In the genomic region with DNA sequence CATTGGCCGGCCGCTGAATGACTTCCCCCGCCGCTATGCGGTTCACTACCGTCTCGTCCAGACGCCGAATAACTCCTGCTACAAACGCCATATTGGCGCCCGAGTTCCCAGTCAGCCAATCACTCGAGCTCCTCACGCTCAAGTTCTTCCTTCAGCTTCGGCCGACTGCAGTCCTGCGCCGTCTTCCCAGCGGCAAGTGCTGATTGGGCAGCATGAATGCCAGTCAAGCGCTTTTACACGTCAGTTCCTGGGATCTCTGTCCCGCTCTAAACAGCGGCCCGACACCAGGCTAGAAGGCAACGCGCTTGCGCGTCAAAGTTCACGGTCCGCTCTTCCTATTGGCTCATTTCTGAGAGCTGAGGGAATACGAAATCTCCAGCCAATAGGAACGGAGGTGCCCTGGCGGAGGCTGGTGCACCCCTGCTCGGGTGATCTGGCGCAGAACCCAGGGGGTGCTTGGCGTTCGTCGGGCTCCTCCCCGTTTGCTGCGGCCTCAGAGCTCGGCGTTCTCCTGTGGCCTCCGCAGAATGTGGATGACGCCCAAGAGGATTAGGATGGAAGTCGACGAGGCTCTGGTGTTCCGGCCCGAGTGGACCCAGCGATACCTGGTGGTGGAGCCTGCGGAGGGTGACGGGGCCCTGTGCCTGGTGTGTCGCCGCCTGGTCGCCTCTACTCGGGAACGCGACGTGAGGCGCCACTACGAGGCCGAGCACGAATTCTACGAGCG, we compare ENCODE assay signal across 8 mouse cellular contexts. TPM values are rescaled to one million over a fixed set of nuclear protein-coding genes. Genes with fewer than 3 reads are reported as not detected.
DNase-seq lines count a peak whose midpoint lies in the region; ATAC-seq and TF ChIP-seq lines count a peak whose summit lies in the region.

Mlh1 (minus strand) TSS at position 358 of the 727 bp plus-strand sequence.
Epm2aip1 (plus strand) TSS at position 496 of the 727 bp plus-strand sequence.

- in situ Hi-C loops in ES-E14 (cut with MboI; ENCODE audit: low sequenced_read_pairs in 2 of 2, unreplicated experiment in 2 of 2) = no loop called here

- no peak for TF ChIP-seq CTCF in lung, adult 2 months (IDR thresholded peaks at IDR 0.05; ENCODE audit: insufficient read depth, low read length)

- DNase-seq in ES-E14 (ENCODE audit: low read depth, low spot score) = peak; percentile 99
- DNase-seq in cerebellum, adult 11-12 months = peak; percentile 99
- DNase-seq in heart, postnatal 25 days (ENCODE audit: low spot score) = peak; percentile 98
- DNase-seq in layer of hippocampus, adult 18-20 months (ENCODE audit: low spot score in 2 of 2) = peak; percentile 99
- peak; percentile 99 for DNase-seq in lung, adult 2 months
- DNase-seq in thymus, adult 18-20 months = peak; percentile 96 to 98

- H3K4me2 ChIP-seq in forebrain, embryonic 15.5 days (replicated peaks) = peak within 1 kb of the TSS; percentile 82

- H3K9me3 ChIP-seq in ES-E14 (ENCODE audit: control insufficient read depth, insufficient read depth, low read depth, low read length) = no peaks in the 10 kb centered on the region
- H3K9me3 ChIP-seq in forebrain, embryonic 15.5 days = no peaks in the 10 kb centered on the region

- no peaks in the 10 kb centered on the region for H3K27me3 ChIP-seq in forebrain, embryonic 15.5 days

- peaks cover 4% of the 10 kb centered on the region for H3K36me3 ChIP-seq in ES-E14 (ENCODE audit: control insufficient read depth, insufficient read depth, low read length, poor library complexity, severe bottlenecking)
- H3K36me3 ChIP-seq in forebrain, embryonic 15.5 days = peaks cover 27% of the 10 kb centered on the region

- under 1% methylated on average over 64 of the region's 64 CpGs for WGBS in forebrain, embryonic 15.5 days
- under 1% methylated on average over 64 of the region's 64 CpGs for WGBS in lung, adult 2 months

- intact Hi-C loops in heart, postnatal 25 days (cut with DNase I) = loop anchor here (10.0 kb wide), 1 partner anchor 277 kb away; the partner anchor contains the start of gene Rtp3

- peak within 1 kb of the TSS; percentile 98 for H3K9ac ChIP-seq in ES-E14 (ENCODE audit: insufficient read depth, low read depth, low read length, poor library complexity, severe bottlenecking)
- H3K9ac ChIP-seq in forebrain, embryonic 15.5 days (replicated peaks) = peak within 1 kb of the TSS; percentile 92

- peaks cover 4 to 6% of the 10 kb centered on the region in 2 experiments; a peak in 3 of 4 replicates for H3K4me1 ChIP-seq in ES-E14 (ENCODE audit: control insufficient read depth in 2 of 2, insufficient read depth in 2 of 2, low read length in 2 of 2, poor library complexity in 1 of 2)
- H3K4me1 ChIP-seq in forebrain, embryonic 15.5 days = peaks cover 53% of the 10 kb centered on the region
- H3K4me1 ChIP-seq in lung, adult 2 months (ENCODE audit: control insufficient read depth, insufficient read depth, low read length) = peaks cover 15% of the 10 kb centered on the region

- H3K27ac ChIP-seq in ES-E14 (ENCODE audit: insufficient read depth, low read depth, low read length, poor library complexity, severe bottlenecking) = peak within 1 kb of the TSS; percentile 86
- peak within 1 kb of the TSS; percentile 96 for H3K27ac ChIP-seq in forebrain, embryonic 15.5 days (replicated peaks)

- ATAC-seq in forebrain, embryonic 15.5 days (replicated peaks) = peak; percentile 100
- ATAC-seq in neutrophil, adult 5-6 weeks (ENCODE audit: extremely low read depth, insufficient number of reproducible peaks, low FRiP score, poor library complexity, severe bottlenecking) = peak; percentile 93

- H3K4me3 ChIP-seq in ES-E14 (ENCODE audit: insufficient read depth in 1 of 2, low read depth in 1 of 2, low read length in 2 of 2, poor library complexity in 1 of 2, severe bottlenecking in 1 of 2) = peak within 1 kb of the TSS; percentile 98 to 99
- peak within 1 kb of the TSS; percentile 88 for H3K4me3 ChIP-seq in forebrain, embryonic 15.5 days
- H3K4me3 ChIP-seq in lung, adult 2 months (replicated peaks; ENCODE audit: extremely low read depth, low read depth, low read length) = peak within 1 kb of the TSS; percentile 89

- peak; percentile 98 for TF ChIP-seq POLR2A in lung, adult 2 months (IDR thresholded peaks at IDR 0.05; ENCODE audit: borderline replicate concordance, extremely low read depth, low read depth, low read length)

TF ChIP-seq in ES-E14, 5 proteins besides CTCF, POLR2A, EP300 and RAD21:
- TF ChIP-seq CHD2 (IDR thresholded peaks at IDR 0.05; ENCODE audit: low read depth, low read length) (peak; percentile 64; the same call in 1 of the 2 replicates), ZNF384 (IDR thresholded peaks at IDR 0.05; ENCODE audit: low read depth, low read length) (no peak)
TF ChIP-seq in ES-E14: peak in this region for 1.

RNA-seq across cellular contexts. Expression of gene Mlh1, which starts in this region (rescaled TPM):
- 27.8 and 35.0 TPM in 2 replicates for total RNA-seq in ES-E14 (2012; rRNA removed)
- polyA plus RNA-seq in forebrain, embryonic 15.5 days (2015; fragmentation: Nextera tagmentation; extraction: Ambion mirVana) = 33.6 and 34.2 TPM in 2 replicates
- total RNA-seq in heart, postnatal 25 days (2021) = 1 to 10 TPM; 7.1 TPM
- 10 to 100 TPM; 10.6 to 16.7 TPM for total RNA-seq in layer of hippocampus, adult 18-20 months (2021)
- polyA plus RNA-seq in lung, adult 2 months (2012; rRNA removed) = 9.0 and 10.8 TPM in 2 replicates
- 51.4 and 55.0 TPM in 2 replicates for total RNA-seq in neutrophil, adult 5-6 weeks (2017)

RNA-seq across cellular contexts. Expression of gene Epm2aip1, which starts in this region (rescaled TPM):
- 9.4 and 9.6 TPM in 2 replicates for total RNA-seq in ES-E14 (2012; rRNA removed)
- 47.1 and 50.9 TPM in 2 replicates for polyA plus RNA-seq in forebrain, embryonic 15.5 days (2015; fragmentation: Nextera tagmentation; extraction: Ambion mirVana)
- 10 to 100 TPM; 19.4 to 23.9 TPM for total RNA-seq in heart, postnatal 25 days (2021)
- total RNA-seq in layer of hippocampus, adult 18-20 months (2021) = 10 to 100 TPM; 79.6 to 80.9 TPM
- 7.3 and 10.1 TPM in 2 replicates for polyA plus RNA-seq in lung, adult 2 months (2012; rRNA removed)
- total RNA-seq in neutrophil, adult 5-6 weeks (2017) = 22.5 and 28.3 TPM in 2 replicates

Comparison
In these comparisons a context has a peak if more than half of its experiments do, and no peak if none do; other contexts are left out.
1. Peak in every context shown above with its lines: DNase-seq, ATAC-seq, H3K4me3 ChIP-seq and H3K27ac ChIP-seq.